Mouse (Mus musculus): ENCODE data around the gene Zfx. TPM values are rescaled to one million over a fixed set of nuclear protein-coding genes. Genes with fewer than 3 reads are reported as not detected.

Zfx gene
- total and polyA plus RNA-seq, 3 experiments: 14.3 to 17.7 (median 16.4) TPM

GRCm38 (mm10) chrX:94115882-94116281, 7.6 kb downstream of the Zfx start:
- Histone ChIP-seq H3K27me3 (replicated peaks) (no peaks in the 10 kb centered on the region), H3K36me3 (replicated peaks in 1 of 2; ENCODE audit: control insufficient read depth in 1 of 2, insufficient read depth in 1 of 2, low read length in 1 of 2) (peaks cover 0 to 3% of the 10 kb centered on the region in 2 experiments), H3K4me1 (ENCODE audit: control insufficient read depth in 1 of 2, insufficient read depth in 2 of 2) (peaks cover 0 to 15% of the 10 kb centered on the region in 2 experiments; a peak in 1 of 4 replicates), H3K4me3 (replicated peaks in 1 of 3; ENCODE audit: low read depth in 2 of 3, low read length in 2 of 3, poor library complexity in 1 of 3) (peak overlapping the region in 2 of 3 experiments; percentile 15 to 23), H3K9ac (ENCODE audit: insufficient read depth, low read depth) (peak overlapping the region; percentile 26; the same call in 1 of the 2 replicates), H3K4me2 (ENCODE audit: insufficient read depth, low read depth, poor library complexity, severe bottlenecking) (peak overlapping the region; percentile 44), H3K9me3 (replicated peaks; ENCODE audit: low read length) (no peaks in the 10 kb centered on the region), H3K27ac (ENCODE audit: insufficient read depth, low read depth) (no peak overlapping the region), H3K79me2 (replicated peaks; ENCODE audit: control insufficient read depth, extremely low read depth, insufficient read depth, poor library complexity, severe bottlenecking) (peaks cover 76% of the 10 kb centered on the region)
- TF ChIP-seq TBP (conservative IDR thresholded peaks at IDR 0.05; ENCODE audit: low read depth, low read length) (no peak), CTCF (conservative IDR thresholded peaks at IDR 0.05 in 1 of 2, IDR thresholded peaks at IDR 0.05 in 1 of 2; ENCODE audit: low read depth in 2 of 2, low read length in 2 of 2) (no peak), POLR2A (IDR thresholded peaks at IDR 0.05; ENCODE audit: low read depth, low read length) (no peak), NELFE (IDR thresholded peaks at IDR 0.05; ENCODE audit: low read depth, low read length) (no peak), RAD21 (IDR thresholded peaks at IDR 0.05; ENCODE audit: low read depth, low read length) (no peak), USF2 (conservative IDR thresholded peaks at IDR 0.05; ENCODE audit: low read depth, low read length) (no peak), MAX (IDR thresholded peaks at IDR 0.05; ENCODE audit: low read length) (no peak), ETS1 (conservative IDR thresholded peaks at IDR 0.05; ENCODE audit: low read depth, low read length) (no peak), PAX5 (IDR thresholded peaks at IDR 0.05; ENCODE audit: low read length) (no peak), KAT2A (IDR thresholded peaks at IDR 0.05; ENCODE audit: insufficient replicate concordance, low read length) (no peak), MXI1 (IDR thresholded peaks at IDR 0.05; ENCODE audit: low read depth, low read length) (no peak), POLR2AphosphoS2 (IDR thresholded peaks at IDR 0.05; ENCODE audit: low read depth, low read length) (no peak), MEF2A (IDR thresholded peaks at IDR 0.05; ENCODE audit: borderline replicate concordance, low read depth, low read length) (no peak), SMC3 (IDR thresholded peaks at IDR 0.05; ENCODE audit: low read depth, low read length) (no peak), ZMIZ1 (IDR thresholded peaks at IDR 0.05; ENCODE audit: low read depth, low read length) (no peak), NRF1 (IDR thresholded peaks at IDR 0.05; ENCODE audit: low read depth, low read length) (no peak), JUND (conservative IDR thresholded peaks at IDR 0.05; ENCODE audit: low read depth, low read length) (no peak)
- in situ Hi-C loops (cut with MboI; ENCODE audit: low pct_ligation_motif_present, low pct_unique_long_range_greater_than_20kb, low sequenced_read_pairs): no loop called here
- no peak for DNase-seq (ENCODE audit: extremely low read depth)
- dilution Hi-C loops (cut with MboI; ENCODE audit: extremely low pct_ligation_motif_present, extremely low pct_unique_long_range_greater_than_20kb, low sequenced_read_pairs): no loop called here

DNA sequence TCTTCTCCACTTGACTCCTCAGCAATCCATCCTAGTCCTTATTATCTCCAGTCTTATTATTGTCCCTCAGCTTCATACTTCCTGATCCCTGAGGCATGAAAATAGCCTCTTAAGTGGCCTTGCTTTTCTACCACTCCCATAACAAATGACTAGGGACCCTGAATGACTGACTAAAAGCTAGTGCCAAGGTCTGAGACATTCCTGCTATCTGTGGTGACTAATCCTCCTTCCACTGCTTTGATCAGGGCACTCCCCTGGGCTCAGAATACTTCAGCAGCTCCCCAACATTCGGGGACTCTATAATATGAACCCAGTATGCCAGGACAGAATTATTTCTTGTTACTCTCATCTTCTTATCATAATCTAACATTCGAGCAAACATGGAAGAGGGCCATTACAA, 17.5 kb downstream of the Zfx start:
- no peak for DNase-seq (ENCODE audit: extremely low read depth)
- in situ Hi-C loops (cut with MboI; ENCODE audit: low pct_ligation_motif_present, low pct_unique_long_range_greater_than_20kb, low sequenced_read_pairs) (no loop called here), dilution Hi-C loops (cut with MboI; ENCODE audit: extremely low pct_ligation_motif_present, extremely low pct_unique_long_range_greater_than_20kb, low sequenced_read_pairs) (no loop called here)
- Histone ChIP-seq H3K9ac (ENCODE audit: insufficient read depth, low read depth) (no peak overlapping the region), H3K36me3 (replicated peaks in 1 of 2; ENCODE audit: control insufficient read depth in 1 of 2, insufficient read depth in 1 of 2, low read length in 1 of 2) (peaks cover 5 to 15% of the 10 kb centered on the region in 2 experiments), H3K9me3 (replicated peaks; ENCODE audit: low read length) (no peaks in the 10 kb centered on the region), H3K4me1 (ENCODE audit: control insufficient read depth in 1 of 2, insufficient read depth in 2 of 2) (no peaks in the 10 kb centered on the region), H3K27ac (ENCODE audit: insufficient read depth, low read depth) (no peak overlapping the region), H3K79me2 (replicated peaks; ENCODE audit: control insufficient read depth, extremely low read depth, insufficient read depth, poor library complexity, severe bottlenecking) (peaks cover 61% of the 10 kb centered on the region), H3K4me2 (ENCODE audit: insufficient read depth, low read depth, poor library complexity, severe bottlenecking) (no peak overlapping the region), H3K4me3 (replicated peaks in 1 of 3; ENCODE audit: low read depth in 2 of 3, low read length in 2 of 3, poor library complexity in 1 of 3) (no peak overlapping the region), H3K27me3 (replicated peaks) (no peaks in the 10 kb centered on the region)
- TF ChIP-seq MAZ (IDR thresholded peaks at IDR 0.05; ENCODE audit: low read depth, low read length): no peak
- no peak for TF ChIP-seq CHD2 (IDR thresholded peaks at IDR 0.05; ENCODE audit: low read length)
- no peak for TF ChIP-seq JUN (IDR thresholded peaks at IDR 0.05; ENCODE audit: insufficient read depth, low read depth, low read length)
- no peak for TF ChIP-seq USF2 (conservative IDR thresholded peaks at IDR 0.05; ENCODE audit: low read depth, low read length)
- no peak for TF ChIP-seq JUND (conservative IDR thresholded peaks at IDR 0.05; ENCODE audit: low read depth, low read length)
- TF ChIP-seq E2F4 (IDR thresholded peaks at IDR 0.05; ENCODE audit: insufficient replicate concordance, low read depth, low read length): no peak
- no peak for TF ChIP-seq UBTF (IDR thresholded peaks at IDR 0.05; ENCODE audit: low read depth, low read length)
- no peak for TF ChIP-seq ZKSCAN1 (IDR thresholded peaks at IDR 0.05; ENCODE audit: borderline replicate concordance, low read depth, low read length)
- no peak for TF ChIP-seq ZNF384 (IDR thresholded peaks at IDR 0.05; ENCODE audit: low read depth, low read length)

Data from CH12.LX (cell line).